Mouse (Mus musculus): ENCODE measurements around the gene Sostdc1. TPM values are rescaled to one million over a fixed set of nuclear protein-coding genes. Genes with fewer than 3 reads are reported as not detected.

The Sostdc1 gene
- polyA plus RNA-seq, 1 experiment from 2014 or later, result 9.7 TPM

- H3K9me3 ChIP-seq (ENCODE audit: control insufficient read depth, low read length), result no peaks in the 10 kb centered on the region
- H3K4me1 ChIP-seq (replicated peaks; ENCODE audit: control insufficient read depth, insufficient read depth, low read length), result no peaks in the 10 kb centered on the region
- H3K27me3 ChIP-seq (ENCODE audit: control insufficient read depth, insufficient read depth, low read length), result no peaks in the 10 kb centered on the region
- H3K4me2 ChIP-seq (ENCODE audit: low read depth, low read length, severe bottlenecking), result no peak overlapping the region
- H3K4me3 ChIP-seq (ENCODE audit: low read depth, low read length), result no peak overlapping the region
- WGBS, result 90% methylated on average over 6 of the region's 6 CpGs
- no peaks in the 10 kb centered on the region for H3K36me3 ChIP-seq (ENCODE audit: control insufficient read depth, insufficient read depth, low read length)
- no peak for ATAC-seq (replicated peaks; ENCODE audit: low FRiP score)
- H3K27ac ChIP-seq (ENCODE audit: low read depth, low read length), result no peak overlapping the region
- H3K9ac ChIP-seq (ENCODE audit: low read length), result no peak overlapping the region
- DNase-seq (ENCODE audit: low spot score), result no peak
These were observed 5.1 kb upstream of the Sostdc1 start for GRCm38 (mm10) chr12:36308737-36309420.

GRCm38 (mm10) chr12:36313015-36313414, 924 bp upstream of the Sostdc1 start:
- H3K27ac ChIP-seq (ENCODE audit: low read depth, low read length), result no peak overlapping the region
- H3K4me3 ChIP-seq (ENCODE audit: low read depth, low read length), result no peak overlapping the region
- no peaks in the 10 kb centered on the region for H3K36me3 ChIP-seq (ENCODE audit: control insufficient read depth, insufficient read depth, low read length)
- WGBS, result 15% methylated on average over 2 of the region's 2 CpGs
- no peak for ATAC-seq (replicated peaks; ENCODE audit: low FRiP score)
- no peaks in the 10 kb centered on the region for H3K27me3 ChIP-seq (ENCODE audit: control insufficient read depth, insufficient read depth, low read length)
- no peak overlapping the region for H3K9ac ChIP-seq (ENCODE audit: low read length)
- H3K4me1 ChIP-seq (replicated peaks; ENCODE audit: control insufficient read depth, insufficient read depth, low read length), result no peaks in the 10 kb centered on the region; the same call in 1 of the 2 replicates
- no peak for DNase-seq (ENCODE audit: low spot score)
- H3K4me2 ChIP-seq (ENCODE audit: low read depth, low read length, severe bottlenecking), result no peak overlapping the region
- no peaks in the 10 kb centered on the region for H3K9me3 ChIP-seq (ENCODE audit: control insufficient read depth, low read length)

GRCm38 (mm10) chr12:36314446-36314845, 507 bp downstream of the Sostdc1 start:
- H3K4me3 ChIP-seq (ENCODE audit: low read depth, low read length), result no peak overlapping the region

GRCm38 (mm10) chr12:36315527-36315926, 1.6 kb downstream of the Sostdc1 start:
- 76% methylated on average over 3 of the region's 3 CpGs for WGBS
- no peak for DNase-seq (ENCODE audit: low spot score)
- no peak for ATAC-seq (replicated peaks; ENCODE audit: low FRiP score)
- Histone ChIP-seq H3K4me3 (ENCODE audit: low read depth, low read length) (no peak overlapping the region), H3K9ac (ENCODE audit: low read length) (no peak overlapping the region), H3K27ac (ENCODE audit: low read depth, low read length) (no peak overlapping the region), H3K4me2 (ENCODE audit: low read depth, low read length, severe bottlenecking) (no peak overlapping the region), H3K9me3 (ENCODE audit: control insufficient read depth, low read length) (no peaks in the 10 kb centered on the region), H3K36me3 (ENCODE audit: control insufficient read depth, insufficient read depth, low read length) (no peaks in the 10 kb centered on the region), H3K27me3 (ENCODE audit: control insufficient read depth, insufficient read depth, low read length) (no peaks in the 10 kb centered on the region), H3K4me1 (replicated peaks; ENCODE audit: control insufficient read depth, insufficient read depth, low read length) (no peaks in the 10 kb centered on the region; the same call in 1 of the 2 replicates)

More at GRCm38 (mm10) chr12:36314446-36314845, 507 bp downstream of the Sostdc1 start:
- 51% methylated on average over 7 of the region's 7 CpGs for WGBS
- ATAC-seq (replicated peaks; ENCODE audit: low FRiP score) (no peak), DNase-seq (ENCODE audit: low spot score) (no peak)
- Histone ChIP-seq H3K9ac (ENCODE audit: low read length) (no peak overlapping the region), H3K27me3 (ENCODE audit: control insufficient read depth, insufficient read depth, low read length) (no peaks in the 10 kb centered on the region), H3K4me2 (ENCODE audit: low read depth, low read length, severe bottlenecking) (peak overlapping the region; percentile 39; the same call in 1 of the 2 replicates), H3K36me3 (ENCODE audit: control insufficient read depth, insufficient read depth, low read length) (no peaks in the 10 kb centered on the region), H3K9me3 (ENCODE audit: control insufficient read depth, low read length) (no peaks in the 10 kb centered on the region), H3K27ac (ENCODE audit: low read depth, low read length) (no peak overlapping the region), H3K4me1 (replicated peaks; ENCODE audit: control insufficient read depth, insufficient read depth, low read length) (no peaks in the 10 kb centered on the region; the same call in 1 of the 2 replicates)

GRCm38 (mm10) chr12:36316056-36316455, 2.1 kb downstream of the Sostdc1 start:
- ATAC-seq (replicated peaks; ENCODE audit: low FRiP score), result no peak

GRCm38 (mm10) chr12:36317036-36317819, 3.3 kb downstream of the Sostdc1 start:
- peak; percentile 83 for ATAC-seq (replicated peaks; ENCODE audit: low FRiP score)
- no peaks in the 10 kb centered on the region for H3K27me3 ChIP-seq (ENCODE audit: control insufficient read depth, insufficient read depth, low read length)
- H3K4me1 ChIP-seq (replicated peaks; ENCODE audit: control insufficient read depth, insufficient read depth, low read length), result no peaks in the 10 kb centered on the region; the same call in 1 of the 2 replicates
- H3K9me3 ChIP-seq (ENCODE audit: control insufficient read depth, low read length), result no peaks in the 10 kb centered on the region
- peak overlapping the region; percentile 35 for H3K4me3 ChIP-seq (ENCODE audit: low read depth, low read length)
- WGBS, result 2% methylated on average over 30 of the region's 30 CpGs
- H3K9ac ChIP-seq (ENCODE audit: low read length), result peak overlapping the region; percentile 57
- no peak overlapping the region for H3K27ac ChIP-seq (ENCODE audit: low read depth, low read length)
- DNase-seq (ENCODE audit: low spot score), result peak; percentile 77
- peak overlapping the region; percentile 61 for H3K4me2 ChIP-seq (ENCODE audit: low read depth, low read length, severe bottlenecking)
- H3K36me3 ChIP-seq (ENCODE audit: control insufficient read depth, insufficient read depth, low read length), result no peaks in the 10 kb centered on the region

More at GRCm38 (mm10) chr12:36316056-36316455, 2.1 kb downstream of the Sostdc1 start:
- no peaks in the 10 kb centered on the region for H3K36me3 ChIP-seq (ENCODE audit: control insufficient read depth, insufficient read depth, low read length)
- 71% methylated on average over 3 of the region's 3 CpGs for WGBS
- no peak overlapping the region for H3K9ac ChIP-seq (ENCODE audit: low read length)
- no peaks in the 10 kb centered on the region for H3K9me3 ChIP-seq (ENCODE audit: control insufficient read depth, low read length)
- H3K4me1 ChIP-seq (replicated peaks; ENCODE audit: control insufficient read depth, insufficient read depth, low read length), result no peaks in the 10 kb centered on the region; the same call in 1 of the 2 replicates
- H3K27ac ChIP-seq (ENCODE audit: low read depth, low read length), result no peak overlapping the region
- no peak overlapping the region for H3K4me2 ChIP-seq (ENCODE audit: low read depth, low read length, severe bottlenecking)
- no peak for DNase-seq (ENCODE audit: low spot score)
- no peaks in the 10 kb centered on the region for H3K27me3 ChIP-seq (ENCODE audit: control insufficient read depth, insufficient read depth, low read length)
- H3K4me3 ChIP-seq (ENCODE audit: low read depth, low read length), result no peak overlapping the region

GRCm38 (mm10) chr12:36317820-36318135, 3.8 kb downstream of the Sostdc1 start:
- DNase-seq (ENCODE audit: low spot score) (no peak), ATAC-seq (replicated peaks; ENCODE audit: low FRiP score) (no peak)
- Histone ChIP-seq H3K9me3 (ENCODE audit: control insufficient read depth, low read length) (no peaks in the 10 kb centered on the region), H3K4me3 (ENCODE audit: low read depth, low read length) (no peak overlapping the region), H3K4me1 (replicated peaks; ENCODE audit: control insufficient read depth, insufficient read depth, low read length) (no peaks in the 10 kb centered on the region; the same call in 1 of the 2 replicates), H3K27me3 (ENCODE audit: control insufficient read depth, insufficient read depth, low read length) (no peaks in the 10 kb centered on the region), H3K36me3 (ENCODE audit: control insufficient read depth, insufficient read depth, low read length) (no peaks in the 10 kb centered on the region), H3K9ac (ENCODE audit: low read length) (no peak overlapping the region), H3K4me2 (ENCODE audit: low read depth, low read length, severe bottlenecking) (peak overlapping the region; percentile 61; the same call in 1 of the 2 replicates), H3K27ac (ENCODE audit: low read depth, low read length) (no peak overlapping the region)
- 15% methylated on average over 3 of the region's 3 CpGs for WGBS

- Histone ChIP-seq H3K27me3 (ENCODE audit: control insufficient read depth, insufficient read depth, low read length) (no peaks in the 10 kb centered on the region), H3K9ac (ENCODE audit: low read length) (no peak overlapping the region), H3K4me2 (ENCODE audit: low read depth, low read length, severe bottlenecking) (no peak overlapping the region), H3K36me3 (ENCODE audit: control insufficient read depth, insufficient read depth, low read length) (no peaks in the 10 kb centered on the region), H3K4me3 (ENCODE audit: low read depth, low read length) (no peak overlapping the region), H3K9me3 (ENCODE audit: control insufficient read depth, low read length) (no peaks in the 10 kb centered on the region), H3K4me1 (replicated peaks; ENCODE audit: control insufficient read depth, insufficient read depth, low read length) (no peaks in the 10 kb centered on the region), H3K27ac (ENCODE audit: low read depth, low read length) (no peak overlapping the region)
- WGBS, result 91% methylated on average over 4 of the region's 4 CpGs
- DNase-seq (ENCODE audit: low spot score) (no peak), ATAC-seq (replicated peaks; ENCODE audit: low FRiP score) (no peak)
These were observed 12.2 kb downstream of the Sostdc1 start for GRCm38 (mm10) chr12:36326101-36326521.
